In genomic region chr4:58419225-58419624, GRCm38 (mm10) we compare ENCODE assay signal across 12 mouse cellular contexts.
DNase-seq lines count a peak whose midpoint lies in the region; ATAC-seq and TF ChIP-seq lines count a peak whose summit lies in the region.
"Had no signal": no experiment of that assay in that cellular context is flagged by ENCODE, and none has a peak within 500 bp of the region (broad histone marks: within the 10 kb centered on the region; RNA-seq: fewer than 3 reads in every experiment).

No protein-coding gene starts in this region.

- H3K9me3 ChIP-seq in forebrain, postnatal 0 days (ENCODE audit: low read length): no peaks in the 10 kb centered on the region
- no peaks in the 10 kb centered on the region for H3K9me3 ChIP-seq in forebrain, embryonic 15.5 days
- no peaks in the 10 kb centered on the region; the same call in 1 of the 2 replicates for H3K9me3 ChIP-seq in kidney, embryonic 16.5 days (ENCODE audit: low read length)
- H3K9me3 ChIP-seq: liver, embryonic 15.5 days; midbrain, embryonic 12.5 days had no signal

- H3K27me3 ChIP-seq in forebrain, postnatal 0 days (ENCODE audit: insufficient read depth, low read length): no peaks in the 10 kb centered on the region
- no peaks in the 10 kb centered on the region for H3K27me3 ChIP-seq in forebrain, embryonic 15.5 days
- no peaks in the 10 kb centered on the region for H3K27me3 ChIP-seq in kidney, embryonic 16.5 days (ENCODE audit: insufficient read depth, low read length)
- H3K27me3 ChIP-seq: liver, embryonic 15.5 days; midbrain, embryonic 12.5 days had no signal

- no peak overlapping the region for H3K9ac ChIP-seq in forebrain, postnatal 0 days
- no peak overlapping the region for H3K9ac ChIP-seq in forebrain, embryonic 15.5 days (replicated peaks)
- H3K9ac ChIP-seq in kidney, embryonic 16.5 days (replicated peaks; ENCODE audit: low read length): no peak overlapping the region
- H3K9ac ChIP-seq: liver, embryonic 15.5 days; midbrain, embryonic 12.5 days had no signal

- 0 out of 2 replicates have a peak, but pooled peaks have one; percentile 14 for TF ChIP-seq CTCF in forebrain, postnatal 0 days (IDR thresholded peaks at IDR 0.05; ENCODE audit: low read depth)

- no peak overlapping the region for H3K4me2 ChIP-seq in forebrain, postnatal 0 days (ENCODE audit: low read depth)
- no peak overlapping the region for H3K4me2 ChIP-seq in forebrain, embryonic 15.5 days (replicated peaks)
- no peak overlapping the region for H3K4me2 ChIP-seq in kidney, embryonic 16.5 days (replicated peaks; ENCODE audit: low read depth, low read length)
- H3K4me2 ChIP-seq: liver, embryonic 15.5 days; midbrain, embryonic 12.5 days had no signal

- ATAC-seq in forebrain, postnatal 0 days: no peak
- no peak for ATAC-seq in forebrain, embryonic 15.5 days (replicated peaks)
- no peak for ATAC-seq in kidney, embryonic 16.5 days (ENCODE audit: low FRiP score, low TSS enrichment)

- no peaks in the 10 kb centered on the region for H3K36me3 ChIP-seq in forebrain, postnatal 0 days (ENCODE audit: insufficient read depth)
- no peaks in the 10 kb centered on the region for H3K36me3 ChIP-seq in forebrain, embryonic 15.5 days
- H3K36me3 ChIP-seq in kidney, embryonic 16.5 days (ENCODE audit: insufficient read depth, low read length): no peaks in the 10 kb centered on the region
- H3K36me3 ChIP-seq: liver, embryonic 15.5 days; midbrain, embryonic 12.5 days had no signal

- H3K4me1 ChIP-seq in forebrain, postnatal 0 days (ENCODE audit: insufficient read depth): no peaks in the 10 kb centered on the region
- peaks cover 11% of the 10 kb centered on the region; the same call in 1 of the 2 replicates for H3K4me1 ChIP-seq in forebrain, embryonic 15.5 days
- no peaks in the 10 kb centered on the region for H3K4me1 ChIP-seq in kidney, embryonic 16.5 days (ENCODE audit: insufficient read depth, low read length)
- H3K4me1 ChIP-seq: liver, embryonic 15.5 days; midbrain, embryonic 12.5 days had no signal

- 46% methylated on average over 5 of the region's 5 CpGs for WGBS in forebrain, postnatal 0 days
- 54% methylated on average over 5 of the region's 5 CpGs for WGBS in forebrain, embryonic 15.5 days
- 45% methylated on average over 5 of the region's 5 CpGs for WGBS in kidney, embryonic 16.5 days

- no peak overlapping the region for H3K27ac ChIP-seq in forebrain, postnatal 0 days (ENCODE audit: low read depth, low read length)
- no peak overlapping the region for H3K27ac ChIP-seq in forebrain, embryonic 15.5 days (replicated peaks)
- H3K27ac ChIP-seq in kidney, embryonic 16.5 days (ENCODE audit: low read length): no peak overlapping the region
- H3K27ac ChIP-seq: liver, embryonic 15.5 days; midbrain, embryonic 12.5 days had no signal

- no peak overlapping the region for H3K4me3 ChIP-seq in forebrain, postnatal 0 days (ENCODE audit: low read depth, low read length)
- no peak overlapping the region for H3K4me3 ChIP-seq in forebrain, embryonic 15.5 days
- H3K4me3 ChIP-seq in kidney, embryonic 16.5 days (ENCODE audit: low read length): no peak overlapping the region
- H3K4me3 ChIP-seq: liver, embryonic 15.5 days; midbrain, embryonic 12.5 days had no signal

- DNase-seq in forebrain, postnatal 0 days: no peak
- peak; percentile 11 to 16 for DNase-seq in kidney, postnatal 4 days
- peak; percentile 9 for DNase-seq in thymus, postnatal 0 days (ENCODE audit: low spot score)
- no peak for DNase-seq in thymus, postnatal 10 days (ENCODE audit: low spot score in 2 of 2)
- DNase-seq in cerebellum, adult 9-11 months: no peak
- DNase-seq in frontal cortex, postnatal 10 days (ENCODE audit: low spot score in 2 of 2): no peak
- DNase-seq: cerebellum, postnatal 10 days; gastrocnemius, postnatal 14 days had no signal

Comparison
In these comparisons a context has a peak if more than half of its experiments do, and no peak if none do; other contexts are left out.
1. DNase-seq: peak in kidney, postnatal 4 days (2 of 2) and thymus, postnatal 0 days (single experiment); none in forebrain, postnatal 0 days (single experiment), thymus, postnatal 10 days (0 of 2), cerebellum, adult 9-11 months (single experiment) and frontal cortex, postnatal 10 days (0 of 2).